Mouse (Mus musculus) liver, postnatal 0 days (tissue): Measurements from ENCODE around the gene Ncdn. TPM values are rescaled to one million over a fixed set of nuclear protein-coding genes. Genes with fewer than 3 reads are reported as not detected.

Source experiments
- ATAC-seq: fragments of 200-750 bp; cut with Nextera tagmentation; 2 replicates; pipeline ENCODE4 v1.8.0; 2017; ENCODE audit warnings: mild to moderate bottlenecking, moderate library complexity
- DNase-seq: peaks from one replicate; pipeline ENCODE4 v3.0.0-alpha.2; 2016
- H3K27ac ChIP-seq: fragments of 300-500 bp; sonication (generic); 2 replicates; pipeline ENCODE4 v1.5.1; 2014; ENCODE audit warnings: antibody characterized with exemption, moderate library complexity, mild to moderate bottlenecking, low read depth
- H3K27me3 ChIP-seq: fragments of 300-500 bp; sonication (generic); 2 replicates; pipeline ENCODE4 v1.6.1; 2014; ENCODE audit warnings: low read length, control low read depth, mixed read lengths; ENCODE audit not compliant: insufficient read depth
- H3K36me3 ChIP-seq: fragments of 300-500 bp; sonication (generic); replicated peaks from 2 replicates; pipeline ENCODE4 v1.6.1; 2014; ENCODE audit warnings: mild to moderate bottlenecking, control low read depth, low read length, moderate library complexity, mixed read lengths; ENCODE audit not compliant: insufficient read depth
- H3K4me1 ChIP-seq: fragments of 300-500 bp; sonication (generic); 2 replicates; pipeline ENCODE4 v1.6.1; 2014; ENCODE audit warnings: antibody characterized with exemption, mild to moderate bottlenecking, control low read depth; ENCODE audit not compliant: insufficient read depth
- H3K4me2 ChIP-seq: fragments of 300-500 bp; sonication (generic); 2 replicates; pipeline ENCODE4 v1.6.1; 2014; ENCODE audit warnings: low read depth, mild to moderate bottlenecking, low read length, moderate library complexity, mixed read lengths
- H3K4me3 ChIP-seq: fragments of 300-500 bp; sonication (generic); 2 replicates; pipeline ENCODE4 v1.5.1; 2014; ENCODE audit warnings: low read depth, low read length
- H3K9ac ChIP-seq: fragments of 300-500 bp; sonication (generic); replicated peaks from 2 replicates; pipeline ENCODE4 v1.6.1; 2014; ENCODE audit warnings: mild to moderate bottlenecking, moderate library complexity
- H3K9me3 ChIP-seq: fragments of 300-500 bp; sonication (generic); 2 replicates; pipeline ENCODE4 v1.6.1; 2016; ENCODE audit warnings: mild to moderate bottlenecking, control low read depth, low read length, mixed read lengths
- CTCF ChIP-seq: sonication (generic); IDR thresholded peaks from 2 replicates; pipeline ENCODE4 v1.5.1; 2016; ENCODE audit warnings: antibody characterized with exemption, low read depth
- EP300 ChIP-seq: IDR thresholded peaks from 2 replicates; pipeline ENCODE4 v1.6.1; 2016; ENCODE audit warnings: antibody characterized with exemption, low read depth, mild to moderate bottlenecking
- WGBS: fragments of 180-500 bp; shearing (Covaris S2); extraction: QIAGEN DNeasy Blood & Tissue Kit; methylation state at CpG from one replicate; pipeline ENCODE4 v1.1.7; 2014; ENCODE audit not compliant: insufficient replicate concordance; 5-methylcytosine and 5-hydroxymethylcytosine counted together
- polyA plus RNA-seq: library from polyadenylated mRNA; unstranded; fragments of >200 nt; fragmentation: Nextera tagmentation; extraction: Ambion mirVana; gene quantifications from 2 replicates; pipeline ENCODE4 v1.2.1, GENCODE M21; 2015

Gene Ncdn
- polyA plus RNA-seq, 1 experiment from 2014 or later: 4.2 TPM

- TF ChIP-seq EP300: no peak
- no peak for TF ChIP-seq CTCF
Measured at GRCm38 (mm10) chr4:126742976-126743375, 10.3 kb downstream of the Ncdn start.

DNA sequence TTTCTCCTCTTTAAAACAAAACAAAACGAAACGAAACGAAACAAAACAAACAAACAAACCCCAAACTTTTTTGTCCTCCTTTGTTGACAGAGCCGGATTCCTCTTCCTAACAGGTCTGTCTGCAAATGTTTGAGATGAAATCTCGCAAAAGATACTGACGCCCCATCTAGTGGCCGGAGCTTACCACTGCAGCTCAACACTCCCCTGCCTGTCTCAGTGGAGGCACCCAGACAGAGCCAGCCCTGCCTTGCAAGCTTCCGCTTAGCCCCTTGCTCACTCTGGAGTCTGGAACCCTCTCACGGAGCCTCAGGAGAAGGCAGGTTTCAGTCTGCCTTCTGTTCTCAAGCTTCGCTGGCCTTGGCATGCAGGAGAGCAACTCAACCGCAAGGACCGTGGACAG, 11.8 kb downstream of the Ncdn start:
- TF ChIP-seq CTCF (peak; percentile 90), EP300 (no peak)
- no peaks in the 10 kb centered on the region for H3K4me1 ChIP-seq
- peaks cover 26% of the 10 kb centered on the region for H3K27me3 ChIP-seq
- WGBS: 5% methylated on average over 12 of the region's 12 CpGs
- H3K9me3 ChIP-seq: no peaks in the 10 kb centered on the region
- no peak overlapping the region for H3K9ac ChIP-seq
- H3K4me2 ChIP-seq: 0 out of 2 replicates have a peak overlapping the region, but pooled peaks have one; percentile 18
- H3K4me3 ChIP-seq: no peak overlapping the region
- no peak overlapping the region for H3K27ac ChIP-seq
- peak; percentile 62 for ATAC-seq
- H3K36me3 ChIP-seq: peaks cover 24% of the 10 kb centered on the region
- DNase-seq: peak; percentile 81

More at GRCm38 (mm10) chr4:126742976-126743375, 10.3 kb downstream of the Ncdn start:
- Histone ChIP-seq H3K9me3 (no peaks in the 10 kb centered on the region), H3K9ac (no peak overlapping the region), H3K4me1 (no peaks in the 10 kb centered on the region), H3K36me3 (peaks cover 32% of the 10 kb centered on the region), H3K4me3 (no peak overlapping the region), H3K27ac (no peak overlapping the region), H3K27me3 (peaks cover 13% of the 10 kb centered on the region), H3K4me2 (no peak overlapping the region)
- ATAC-seq (no peak), DNase-seq (no peak)
- WGBS: 57% methylated on average over 2 of the region's 2 CpGs

- Histone ChIP-seq H3K4me2 (no peak overlapping the region), H3K9me3 (no peaks in the 10 kb centered on the region), H3K27ac (no peak overlapping the region), H3K9ac (no peak overlapping the region), H3K4me1 (peaks cover 7% of the 10 kb centered on the region; the same call in 1 of the 2 replicates), H3K36me3 (peaks cover 12% of the 10 kb centered on the region), H3K4me3 (no peak overlapping the region), H3K27me3 (peaks cover 38% of the 10 kb centered on the region)
- ATAC-seq (no peak), DNase-seq (no peak)
- TF ChIP-seq EP300 (no peak), CTCF (peak; percentile 52)
- 41% methylated on average over 10 of the region's 10 CpGs for WGBS
Measured at GRCm38 (mm10) chr4:126739966-126740676, 13.1 kb downstream of the Ncdn start.

GRCm38 (mm10) chr4:126736001-126736414, 17.2 kb downstream of the Ncdn start, which contains the start of gene Tfap2e:
Tfap2e (minus strand) TSS chr4:126736240.
- peak; percentile 43 for DNase-seq
- ATAC-seq: peak; percentile 30; the same call in 1 of the 2 replicates

GRCm38 (mm10) chr4:126735382-126736000, 17.7 kb downstream of the Ncdn start:
- peak overlapping the region; percentile 62 for H3K4me2 ChIP-seq
- H3K27me3 ChIP-seq: peaks cover 84% of the 10 kb centered on the region
- H3K27ac ChIP-seq: no peak overlapping the region
- peaks cover 17% of the 10 kb centered on the region; the same call in 1 of the 2 replicates for H3K4me1 ChIP-seq
- peak overlapping the region; percentile 40 for H3K4me3 ChIP-seq
- H3K9me3 ChIP-seq: no peaks in the 10 kb centered on the region
- DNase-seq (no peak), ATAC-seq (peak; percentile 26; the same call in 1 of the 2 replicates)
- 2% methylated on average over 55 of the region's 62 CpGs for WGBS
- no peak overlapping the region for H3K9ac ChIP-seq
- no peaks in the 10 kb centered on the region for H3K36me3 ChIP-seq
- TF ChIP-seq CTCF (no peak), EP300 (no peak)

More at GRCm38 (mm10) chr4:126736001-126736414, 17.2 kb downstream of the Ncdn start, which contains the start of gene Tfap2e:
- H3K27me3 ChIP-seq: peaks cover 78% of the 10 kb centered on the region
- H3K36me3 ChIP-seq: no peaks in the 10 kb centered on the region
- H3K4me3 ChIP-seq: peak within 1 kb of the TSS; percentile 40
- TF ChIP-seq CTCF: no peak
- no peak for TF ChIP-seq EP300
- H3K9me3 ChIP-seq: no peaks in the 10 kb centered on the region
- H3K27ac ChIP-seq: no peak within 1 kb of the TSS
- peaks cover 17% of the 10 kb centered on the region; the same call in 1 of the 2 replicates for H3K4me1 ChIP-seq
- peak within 1 kb of the TSS; percentile 62 for H3K4me2 ChIP-seq
- no peak within 1 kb of the TSS for H3K9ac ChIP-seq
- WGBS: 3% methylated on average over 32 of the region's 32 CpGs

DNA sequence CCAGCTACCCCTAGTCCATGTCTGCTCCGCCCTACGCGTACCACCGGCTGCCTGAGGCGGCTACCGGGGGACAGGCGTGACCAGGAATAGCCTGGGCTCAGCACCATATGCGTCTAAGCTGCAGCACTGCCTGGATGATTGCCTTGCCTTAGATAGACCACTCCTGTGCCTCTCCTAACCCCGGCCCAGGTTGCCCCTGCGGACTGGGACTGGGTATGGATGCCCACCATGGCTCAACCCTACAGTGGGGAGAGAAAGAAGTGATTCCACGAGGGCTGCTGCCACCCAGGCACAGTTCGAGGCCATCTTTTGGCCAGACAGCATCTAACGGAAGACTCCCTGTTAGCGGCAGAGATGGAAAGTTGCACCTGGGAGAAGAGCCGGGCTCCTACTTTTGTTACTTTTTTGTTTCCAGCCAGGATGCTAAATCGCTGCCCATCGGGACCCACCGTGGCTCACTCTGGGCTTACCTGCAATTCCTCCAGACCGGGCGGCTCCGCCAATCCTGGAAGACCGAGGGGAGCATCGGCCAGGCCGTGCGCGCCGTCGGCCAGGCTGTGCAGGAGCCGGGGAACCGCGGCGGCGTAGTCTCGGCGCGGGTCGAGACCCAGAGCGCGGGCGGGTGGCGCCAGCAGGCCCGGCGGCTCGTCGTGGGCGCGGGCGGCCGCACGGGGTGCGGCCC, 18.4 kb downstream of the Ncdn start:
- Histone ChIP-seq H3K36me3 (no peaks in the 10 kb centered on the region), H3K27me3 (peaks cover 90% of the 10 kb centered on the region), H3K4me2 (peak overlapping the region; percentile 62), H3K9ac (no peak overlapping the region), H3K4me3 (peak overlapping the region; percentile 40; the same call in 1 of the 2 replicates), H3K27ac (no peak overlapping the region), H3K4me1 (peaks cover 17% of the 10 kb centered on the region; the same call in 1 of the 2 replicates), H3K9me3 (no peaks in the 10 kb centered on the region)
- WGBS: 5% methylated on average over 39 of the region's 51 CpGs
- ATAC-seq: no peak
- TF ChIP-seq EP300 (no peak), CTCF (no peak)
- DNase-seq: no peak
